Mouse (Mus musculus): ENCODE results near the gene Got1.

Gene Got1

DNA sequence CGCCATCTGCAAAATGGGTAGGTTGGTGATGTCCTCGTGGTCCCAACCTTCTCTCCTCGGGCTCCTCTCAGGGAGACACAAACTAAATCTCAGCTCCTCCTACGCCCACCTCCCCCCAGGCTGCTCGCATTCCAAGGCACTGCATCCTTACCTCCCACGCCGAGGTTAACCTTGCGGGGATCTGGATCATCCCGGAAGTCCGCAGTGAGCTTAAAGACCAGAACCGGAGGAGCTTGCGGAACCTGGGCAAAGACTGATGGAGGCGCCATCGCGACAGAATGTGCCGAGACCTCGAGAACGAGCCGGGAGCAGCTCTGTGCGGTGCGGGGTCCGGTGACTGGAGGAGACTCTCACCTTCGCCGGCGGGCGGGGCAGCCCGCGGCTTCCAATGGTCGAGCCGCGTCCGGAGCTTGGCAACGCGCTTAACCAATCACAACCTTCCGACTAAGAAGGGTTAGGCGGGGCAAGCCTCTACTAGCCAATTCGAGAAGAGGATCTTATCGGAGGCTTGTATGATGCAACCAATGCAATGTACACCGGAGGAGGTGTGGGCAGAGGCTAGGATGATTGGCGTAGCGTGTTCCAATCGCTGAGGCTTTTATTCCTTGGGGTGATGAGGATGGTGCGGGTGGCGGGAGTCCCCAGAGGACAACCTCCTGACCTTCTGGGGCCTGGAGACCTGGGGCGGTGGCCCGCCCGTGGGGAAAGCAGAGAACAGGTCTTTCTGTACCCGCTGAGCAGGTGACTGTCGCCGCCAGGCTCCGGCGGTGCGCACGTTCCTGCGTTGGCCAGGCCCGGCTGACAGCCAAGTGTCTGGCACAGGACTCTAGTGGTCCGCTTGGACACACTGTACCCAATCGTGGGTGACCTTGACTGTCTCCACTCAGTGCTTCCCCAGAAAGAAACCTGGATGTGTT, at the start of gene Got1:
Gene Got1, minus strand, starts transcription at position 419 of the 917 bp plus-strand sequence.
- in situ Hi-C loops (cut with MseI, MboI), result no loop called here

DNA sequence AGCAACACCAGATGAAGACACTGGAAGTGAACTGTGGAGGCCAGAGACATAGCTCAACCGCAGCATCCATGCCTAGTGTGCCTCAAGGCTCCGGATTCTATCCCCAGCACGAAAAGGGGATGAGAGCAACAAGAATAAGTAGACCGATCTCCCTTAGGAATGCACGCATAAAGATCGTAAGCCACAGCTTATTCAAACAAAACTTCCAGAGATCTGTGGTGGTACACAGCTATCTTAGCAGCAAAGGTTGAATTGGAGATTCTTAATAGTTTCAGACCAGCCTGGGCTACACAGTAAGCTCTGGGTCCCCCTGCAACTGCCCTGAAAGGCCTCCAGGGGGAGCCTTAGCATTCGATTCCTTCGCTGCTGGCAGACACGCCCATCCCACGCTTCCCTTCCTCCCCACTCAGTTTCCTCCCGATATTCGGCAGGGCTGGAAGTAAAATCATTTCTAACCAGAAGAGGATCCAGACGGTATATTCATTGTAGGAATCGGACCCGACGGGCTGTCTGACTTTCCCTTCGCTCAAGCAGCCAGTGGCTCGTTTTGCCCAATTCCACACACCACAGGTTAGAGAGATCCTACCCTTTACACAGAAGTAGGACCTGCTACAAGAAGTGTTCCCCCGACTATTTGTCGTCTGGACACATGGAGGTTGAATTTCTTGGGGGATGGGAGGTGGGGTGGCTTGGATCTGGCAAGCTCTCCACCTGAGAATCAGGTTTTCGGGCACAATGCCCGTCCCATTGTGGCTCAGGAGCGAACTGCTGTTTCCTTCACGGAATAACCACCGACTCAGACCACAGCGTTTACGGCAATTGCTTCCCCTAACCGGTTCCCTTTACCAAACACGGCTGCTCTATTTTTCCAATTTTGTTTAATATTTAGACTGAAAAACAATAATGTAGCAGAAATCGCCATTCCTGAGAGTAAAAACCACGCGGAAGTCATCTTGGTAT, 46.7 kb upstream of the Got1 start:
- in situ Hi-C loops (cut with MseI, MboI), result loop anchor here in 1 of 2 experiments (5.0 kb wide), 1 partner anchor 51 kb away; no protein-coding TSS in a partner anchor

DNA sequence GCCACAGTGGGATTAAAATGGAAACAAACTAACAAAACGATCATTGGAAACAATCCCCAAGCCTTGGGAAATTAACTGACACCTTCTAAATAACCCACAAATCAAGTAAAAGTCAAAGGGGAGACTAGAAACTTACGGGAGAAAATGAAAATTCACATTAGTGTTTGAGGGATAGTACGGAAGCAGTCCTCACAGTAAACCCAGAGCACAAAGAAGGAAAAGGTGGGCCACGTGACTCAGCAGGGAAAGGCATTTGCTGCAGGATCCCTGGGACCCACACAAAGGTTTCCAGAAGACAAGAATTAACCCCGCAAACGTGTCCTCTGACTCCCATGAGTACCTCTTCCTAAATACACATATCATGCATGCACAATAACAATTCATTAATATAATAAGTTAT, 44.7 kb upstream of the Got1 start:
- in situ Hi-C loops (cut with MseI, MboI), result no loop called here

DNA sequence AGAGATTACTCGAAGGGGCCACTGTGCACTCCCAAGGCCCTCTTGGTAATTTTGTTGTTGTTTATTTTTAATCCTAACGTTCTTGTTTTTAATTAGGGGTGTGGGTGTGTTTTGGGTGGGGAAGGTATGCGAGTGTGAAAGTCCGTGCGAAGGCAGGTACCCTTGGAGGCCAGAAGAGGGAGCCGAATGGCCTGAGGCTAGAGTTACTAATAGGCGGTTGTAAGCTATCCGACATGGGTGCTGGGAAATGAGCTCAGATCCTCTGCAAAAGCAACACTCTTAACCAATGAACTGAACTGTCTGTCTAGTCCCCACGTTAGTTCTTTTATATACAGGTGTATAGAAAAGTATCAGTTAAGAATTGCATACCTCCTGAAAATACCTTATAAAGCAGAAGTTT, 43.9 kb upstream of the Got1 start:
- in situ Hi-C loops (cut with MseI, MboI), result no loop called here

DNA sequence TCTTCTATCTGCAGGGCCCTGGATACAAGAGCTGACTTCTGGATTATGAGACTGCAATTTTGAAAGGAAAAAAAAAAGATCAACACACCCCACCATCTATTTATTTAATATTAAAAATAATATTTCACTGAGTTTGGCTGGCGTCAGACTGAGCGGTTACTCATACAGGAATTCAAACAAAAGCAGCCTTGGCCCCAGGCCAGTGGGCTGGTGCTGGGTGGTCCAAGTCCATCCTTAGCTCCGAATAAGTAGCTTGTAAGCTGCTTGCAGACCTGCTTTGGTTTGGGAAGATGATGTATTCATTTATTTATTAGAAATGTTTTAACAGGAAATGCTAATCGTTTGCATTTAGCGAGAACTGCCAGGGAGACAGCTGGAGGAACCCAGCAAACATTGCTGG, 38.8 kb upstream of the Got1 start:
- in situ Hi-C loops (cut with MseI, MboI), result no loop called here

DNA sequence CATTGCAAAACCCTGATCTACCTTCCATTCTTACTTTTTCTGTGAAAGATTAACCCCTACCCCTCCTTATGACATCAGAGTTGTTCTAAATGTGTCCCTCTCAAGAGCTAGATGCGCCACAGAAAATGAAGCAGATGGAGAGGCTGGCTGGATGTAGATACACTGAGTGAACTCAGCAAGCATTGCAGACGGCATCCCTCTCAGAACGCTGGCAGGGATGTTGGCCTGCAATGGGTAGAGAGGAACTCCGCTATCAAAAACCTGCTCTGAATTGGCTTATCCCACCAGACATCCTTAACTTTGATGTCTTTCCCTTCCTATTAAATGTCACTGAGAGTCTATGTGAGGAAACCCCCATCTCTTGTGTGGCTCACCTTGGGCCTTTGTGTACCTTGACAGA, 37.4 kb upstream of the Got1 start:
- in situ Hi-C loops (cut with MseI, MboI), result no loop called here

DNA sequence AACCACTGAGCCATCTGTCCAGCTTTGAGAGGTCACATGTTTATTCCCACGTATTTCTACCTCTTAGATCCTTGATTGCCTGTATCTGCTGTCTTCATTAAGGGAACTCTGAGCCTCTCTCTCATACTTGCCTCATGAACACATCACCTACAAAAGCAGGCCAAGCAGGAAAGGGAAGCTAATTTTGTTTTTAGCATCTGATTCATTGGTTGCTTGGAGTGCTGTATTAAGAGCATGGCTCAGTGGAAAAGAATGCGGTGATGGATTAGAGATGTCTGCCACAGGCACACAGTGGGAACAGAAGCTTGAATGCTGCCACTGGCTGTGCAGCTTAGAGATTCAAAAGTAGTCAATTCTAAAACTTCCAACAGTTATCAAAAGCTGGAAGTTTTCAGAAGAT, 35.8 kb upstream of the Got1 start:
- in situ Hi-C loops (cut with MseI, MboI), result no loop called here

DNA sequence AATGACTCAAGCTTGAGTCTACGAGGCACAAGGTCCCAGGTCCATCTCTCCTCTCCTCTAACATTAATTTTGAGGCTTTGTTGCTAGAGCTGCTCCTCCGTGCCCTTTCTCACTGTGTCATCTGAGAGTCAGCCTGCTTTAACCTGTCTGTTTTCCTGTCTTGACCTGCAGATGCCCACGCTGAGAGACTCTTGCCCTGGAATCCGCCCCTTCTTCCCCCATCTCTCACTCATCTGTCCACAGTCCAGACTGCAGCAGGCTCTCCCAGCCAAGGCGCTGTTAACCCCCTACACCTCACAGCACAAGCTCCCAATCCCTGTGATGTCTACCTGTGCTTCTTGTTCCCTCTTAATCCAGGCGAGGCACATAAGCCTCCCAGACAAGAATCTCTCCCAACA, 27.1 kb upstream of the Got1 start:
- in situ Hi-C loops (cut with MseI, MboI), result no loop called here

DNA sequence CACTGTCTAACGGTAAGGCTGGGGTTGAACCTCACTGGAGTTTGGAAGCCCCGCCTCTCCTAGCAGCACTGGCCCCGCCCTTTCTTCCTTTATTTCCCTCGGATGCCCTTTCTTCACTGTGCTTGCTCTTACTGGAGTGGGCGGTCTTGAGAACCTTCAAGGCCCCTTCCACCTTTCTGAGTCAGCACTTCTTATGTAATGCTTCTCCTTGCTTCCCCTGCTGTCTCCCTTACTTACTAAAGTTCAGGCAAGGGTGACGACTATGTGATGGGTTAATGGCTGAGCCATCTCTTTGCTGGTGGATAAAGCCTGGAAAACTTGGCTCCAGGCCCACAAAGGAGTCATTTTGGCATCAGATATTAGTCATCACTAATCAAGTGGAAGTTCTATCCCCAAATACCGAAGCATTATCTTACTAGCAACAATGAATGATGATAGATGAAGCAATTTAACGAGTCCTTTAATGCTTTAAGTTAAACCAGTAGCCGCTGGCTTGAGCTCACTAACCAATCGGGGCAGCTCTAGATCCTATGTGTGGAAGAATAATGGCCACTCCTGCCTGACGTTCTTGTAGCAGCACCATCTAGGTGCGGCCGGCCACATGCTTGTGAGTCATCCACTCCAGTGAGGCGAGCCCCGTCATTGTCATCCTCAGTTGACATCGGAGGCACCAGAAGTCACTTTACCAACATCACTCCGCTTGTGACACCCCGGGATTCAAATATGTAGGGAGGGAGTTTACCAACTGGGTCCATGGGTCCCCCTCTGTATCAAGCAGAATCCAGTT, 26.5 kb upstream of the Got1 start:
- in situ Hi-C loops (cut with MseI, MboI), result no loop called here

DNA sequence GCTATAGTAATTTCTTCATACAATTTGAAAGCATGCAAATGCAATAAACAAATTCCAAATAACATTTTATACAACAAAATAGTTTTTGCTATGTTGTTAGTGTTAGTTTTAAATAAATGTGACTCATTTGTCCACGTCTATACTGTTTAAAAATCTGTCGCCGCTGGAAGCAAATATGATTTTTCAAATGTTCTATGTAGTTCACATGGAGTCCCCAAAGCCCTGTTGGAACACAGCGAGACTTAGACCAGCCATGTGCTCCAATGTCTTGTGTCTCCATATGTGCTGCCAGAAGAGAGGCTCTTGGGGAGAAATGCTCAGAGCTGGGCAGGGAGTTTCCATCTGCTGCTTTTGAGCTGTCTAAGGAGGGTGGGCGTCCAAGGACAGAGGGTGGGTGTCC, 23.7 kb upstream of the Got1 start:
- in situ Hi-C loops (cut with MseI, MboI), result no loop called here

DNA sequence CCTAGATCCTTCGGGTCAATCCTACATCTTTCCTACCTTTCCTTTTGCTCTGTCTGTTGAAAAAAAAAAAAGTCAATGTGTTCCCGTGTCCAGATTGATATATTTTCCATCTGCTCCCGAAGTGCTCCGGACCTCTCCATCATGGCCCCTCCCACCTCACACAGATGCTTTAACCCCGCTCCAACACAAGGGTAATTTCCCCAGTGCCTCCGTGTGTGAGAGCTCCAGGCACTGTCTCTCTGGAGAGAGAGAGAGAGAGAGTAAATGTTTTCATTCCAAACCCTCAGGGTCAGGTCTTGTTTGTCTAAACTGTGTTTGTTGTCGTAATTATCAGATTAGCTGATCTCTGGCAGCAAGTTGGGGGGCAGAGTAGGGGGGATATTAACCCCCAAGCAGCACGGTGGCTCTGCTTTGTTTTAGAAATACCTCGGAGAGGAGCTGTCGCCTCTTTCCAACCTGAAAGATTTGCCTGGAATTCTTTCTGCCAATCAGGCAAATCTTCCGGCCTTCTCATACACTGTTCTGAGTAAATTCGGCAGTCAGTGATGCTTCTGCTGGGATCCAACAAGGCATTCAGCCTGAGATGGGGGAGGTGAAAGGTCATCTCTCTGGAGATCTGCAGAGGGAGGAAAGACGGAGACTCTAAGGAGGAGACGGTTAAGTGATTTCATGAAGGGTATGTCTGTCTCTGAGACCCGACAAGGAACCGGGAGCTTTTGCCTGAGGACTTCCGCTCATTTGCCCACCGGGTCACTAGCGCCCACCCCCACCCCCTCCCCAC, 22.1 kb upstream of the Got1 start:
- in situ Hi-C loops (cut with MseI, MboI), result no loop called here

DNA sequence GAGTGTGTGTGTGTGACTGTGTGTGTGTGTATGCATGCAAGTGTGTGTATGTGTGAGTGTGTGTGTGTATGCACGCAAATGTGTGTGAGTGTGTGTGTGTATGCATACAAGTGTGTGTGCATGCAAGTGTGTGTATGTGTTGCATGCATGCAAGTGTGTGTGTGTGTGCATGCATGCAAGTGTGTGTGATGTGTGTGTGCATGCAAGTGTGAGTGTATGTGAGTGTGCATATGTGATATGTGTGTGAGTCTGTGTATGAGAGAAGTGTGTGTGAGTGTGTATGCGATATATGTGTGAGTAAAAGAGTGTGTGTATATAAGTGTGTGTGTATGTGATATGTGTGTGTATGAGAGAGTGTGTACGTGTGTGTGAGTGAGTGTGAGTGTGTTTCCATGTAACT, 11.0 kb upstream of the Got1 start:
- in situ Hi-C loops (cut with MseI, MboI), result loop anchor here (10.0 kb wide), 2 partner anchors 89 to 119 kb away; no protein-coding TSS in a partner anchor

DNA sequence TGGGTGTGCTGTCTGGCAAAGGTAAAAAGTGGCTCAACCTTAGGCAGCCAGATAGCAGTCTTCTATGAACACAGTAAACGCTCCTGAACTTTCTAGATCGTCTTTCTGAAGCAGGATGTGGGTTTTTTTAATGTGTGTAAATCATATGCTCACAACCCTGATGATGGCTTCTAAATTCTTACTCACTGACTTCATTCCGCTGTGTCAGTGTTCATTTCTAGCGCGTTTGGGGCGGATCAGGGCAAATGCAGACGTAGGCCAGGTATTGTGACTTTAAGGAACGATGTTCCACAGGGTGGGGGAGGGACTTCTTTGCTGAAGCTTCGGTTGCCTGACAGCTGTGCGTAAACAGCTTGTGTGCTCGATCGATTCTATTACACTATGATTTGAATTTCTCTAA, 6.5 kb upstream of the Got1 start:
- in situ Hi-C loops (cut with MseI, MboI), result loop anchor here (5.0 to 10.0 kb wide), 3 partner anchors 91 to 124 kb away; no protein-coding TSS in a partner anchor

DNA sequence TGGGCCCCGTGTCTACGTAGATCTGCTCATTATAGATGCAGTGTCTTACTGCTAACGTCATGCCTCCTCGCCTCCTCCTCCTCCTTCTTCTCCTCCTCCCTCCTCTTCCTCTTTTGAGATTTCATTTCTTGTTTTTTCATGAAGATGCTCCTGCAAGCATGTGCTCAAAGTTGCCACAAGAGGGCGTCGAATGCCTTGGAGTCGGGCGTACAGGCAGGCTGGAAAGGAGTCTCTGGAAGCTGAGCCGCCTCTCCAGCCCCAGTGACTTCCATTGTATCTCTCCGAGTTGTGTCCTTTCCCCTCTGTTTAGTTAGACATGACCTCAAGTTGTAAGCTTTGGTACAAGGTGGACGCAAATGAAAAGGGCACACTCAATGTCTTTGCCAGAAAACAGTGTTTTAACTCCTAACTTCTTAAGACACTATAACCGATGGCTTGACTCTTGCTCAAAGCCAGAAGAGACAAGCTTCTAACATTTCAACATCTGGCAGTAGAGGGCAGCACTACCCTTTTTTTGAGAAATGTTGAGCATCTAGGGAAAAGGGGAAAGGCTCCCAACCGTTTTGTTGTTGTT, 5.9 kb upstream of the Got1 start:
- in situ Hi-C loops (cut with MseI, MboI), result loop anchor here (5.0 to 10.0 kb wide), 3 partner anchors 92 to 125 kb away; no protein-coding TSS in a partner anchor

DNA sequence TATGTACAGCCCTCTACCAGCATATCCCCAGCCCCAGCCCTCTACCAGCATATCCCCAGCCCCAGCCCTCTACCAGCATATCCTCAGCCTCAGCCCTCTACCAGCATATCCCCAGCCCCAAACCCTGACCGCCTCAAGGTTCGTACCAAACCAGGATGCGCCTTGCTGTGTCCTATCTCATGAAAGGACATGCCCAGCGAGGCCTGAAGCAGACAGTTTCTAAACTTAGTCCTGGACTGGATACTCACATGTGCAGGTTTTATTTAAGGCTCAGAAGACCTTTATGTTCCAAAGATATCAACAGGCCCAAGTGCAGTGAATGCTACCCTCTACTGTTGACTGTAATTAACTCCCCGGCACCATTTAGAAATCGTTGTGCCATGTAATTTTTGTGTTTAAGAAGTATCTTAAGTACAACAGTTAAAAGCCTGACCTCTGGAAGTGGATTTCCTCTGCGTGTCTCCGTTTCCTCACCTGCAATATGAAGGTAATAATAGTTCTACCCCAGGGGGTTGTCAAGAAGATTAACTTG, 3.7 kb upstream of the Got1 start:
- in situ Hi-C loops (cut with MseI, MboI), result no loop called here

DNA sequence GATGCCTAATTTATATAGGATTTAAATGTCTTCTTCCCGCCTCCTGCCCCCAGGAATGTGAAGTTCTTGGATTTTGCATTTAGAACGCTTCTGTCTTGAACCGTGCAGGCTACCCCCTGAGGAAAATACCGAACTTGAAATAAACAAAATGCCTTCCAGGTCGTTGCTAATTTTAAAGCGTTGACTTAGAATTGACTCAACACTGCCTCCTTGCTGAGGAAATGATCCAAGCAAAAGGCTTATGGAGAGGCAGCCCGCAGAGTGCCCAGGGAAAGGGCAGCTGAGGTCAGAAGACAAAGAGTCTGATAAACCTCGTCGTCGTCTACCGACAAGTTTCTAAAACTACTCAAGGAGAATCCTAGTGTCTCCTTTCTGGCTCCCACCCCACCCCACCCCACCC, 2.7 kb upstream of the Got1 start:
- in situ Hi-C loops (cut with MseI, MboI), result no loop called here

DNA sequence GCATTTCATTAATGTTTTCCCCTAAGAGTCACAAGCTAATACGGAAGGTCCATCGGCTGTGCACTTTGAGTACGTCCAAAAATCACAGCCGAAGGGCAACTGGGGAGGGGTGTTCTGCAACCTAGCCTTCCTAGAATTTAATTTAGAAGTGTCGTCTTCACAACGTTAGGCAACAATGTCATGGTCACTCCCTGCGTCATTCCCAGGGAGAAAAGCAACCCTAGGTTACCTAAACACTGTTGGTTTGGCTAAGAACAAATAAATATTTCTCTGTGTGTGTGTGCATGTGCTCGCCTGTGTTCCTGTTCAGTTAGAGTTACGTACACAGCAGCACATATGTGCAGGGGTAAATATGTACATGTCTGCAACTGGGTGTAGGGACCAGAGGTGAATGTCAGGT, 1.6 kb upstream of the Got1 start:
- in situ Hi-C loops (cut with MseI, MboI), result no loop called here

DNA sequence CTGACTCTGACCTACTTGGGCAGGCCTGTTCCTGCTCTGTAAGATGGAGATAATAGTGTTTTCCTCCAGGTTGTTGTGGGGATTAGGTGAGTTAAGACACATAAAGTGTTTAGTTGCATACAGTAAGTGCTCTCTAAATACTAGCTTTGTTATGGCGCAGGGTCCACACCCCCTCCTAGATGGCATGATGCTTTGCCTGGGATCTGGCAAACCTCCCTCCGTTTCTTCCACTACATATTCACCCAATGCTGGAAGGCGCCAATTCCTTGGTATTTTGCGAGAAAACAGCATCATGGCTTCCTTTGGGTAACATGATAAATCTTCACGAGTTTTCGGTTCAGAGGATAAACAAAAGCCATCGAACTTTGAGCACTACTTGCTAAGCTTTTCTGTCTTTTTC, 1.2 kb upstream of the Got1 start:
- in situ Hi-C loops (cut with MseI, MboI), result no loop called here

DNA sequence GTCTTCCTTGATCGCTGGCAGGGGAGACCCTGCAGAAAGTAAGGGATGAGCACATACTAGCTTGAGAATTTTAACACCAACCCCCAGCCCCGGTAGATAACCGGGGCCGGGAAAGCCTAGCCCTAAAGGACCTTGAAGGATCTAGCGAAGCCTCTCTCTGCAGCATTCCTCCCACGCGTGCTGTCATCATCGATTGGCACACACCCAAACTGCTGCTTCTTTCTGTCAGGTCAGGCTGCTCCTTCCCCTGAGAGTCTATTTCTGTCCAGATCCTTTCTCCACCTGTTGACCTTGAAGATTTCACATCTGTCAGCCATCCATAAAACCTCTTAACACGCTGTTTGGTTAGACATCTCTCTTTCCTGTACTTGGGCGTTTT, 688 bp upstream of the Got1 start:
- in situ Hi-C loops (cut with MseI, MboI), result no loop called here

DNA sequence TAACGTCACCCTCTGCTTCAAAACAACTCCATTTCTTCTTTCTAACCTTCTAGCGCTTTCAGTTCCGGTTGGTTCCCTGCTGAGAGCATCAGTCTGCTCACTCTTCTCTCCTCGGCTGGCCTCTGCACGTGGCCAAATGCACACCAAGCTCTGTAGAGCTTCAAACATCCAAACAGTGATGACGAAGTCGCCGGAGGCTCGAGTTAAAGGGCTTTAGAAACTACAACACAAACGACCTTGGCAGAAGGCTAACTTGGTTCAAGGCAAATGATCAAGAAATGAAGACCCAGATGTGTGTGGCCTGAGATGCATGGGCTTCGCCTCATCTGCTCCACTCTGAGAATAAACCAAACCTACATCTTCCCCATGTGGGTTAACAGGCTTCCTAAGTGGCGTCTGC, 854 bp downstream of the Got1 start:
- in situ Hi-C loops (cut with MseI, MboI), result no loop called here

Measured in mouse trophoblast stem cell (cell line).